Mouse (Mus musculus) retina, postnatal 1 day (tissue): Measurements from ENCODE around the gene Evi5.

ENCODE experiments used
- DNase-seq: peaks from one replicate; pipeline ENCODE4 v3.0.0-alpha.2; 2012

Evi5 gene

DNA sequence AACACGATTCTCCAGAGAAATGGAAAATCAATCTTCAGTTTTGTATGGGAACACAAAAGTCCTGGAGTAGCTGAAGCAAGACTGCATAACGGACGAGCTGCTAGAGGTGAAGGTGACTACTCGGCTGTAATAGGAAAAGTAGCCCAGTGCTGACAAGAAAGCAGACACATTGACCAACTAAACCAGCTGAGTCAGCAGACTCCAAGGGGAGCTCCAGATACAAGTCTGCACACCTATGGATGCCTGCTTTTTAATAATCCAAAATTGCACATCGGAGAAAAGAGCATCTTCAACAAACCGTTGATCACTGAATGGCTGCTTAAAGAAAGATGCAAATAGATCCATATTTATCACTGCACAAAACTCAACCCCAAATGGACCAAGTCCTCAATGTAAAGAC, 76.6 kb downstream of the Evi5 start:
- DNase-seq: no peak

DNA sequence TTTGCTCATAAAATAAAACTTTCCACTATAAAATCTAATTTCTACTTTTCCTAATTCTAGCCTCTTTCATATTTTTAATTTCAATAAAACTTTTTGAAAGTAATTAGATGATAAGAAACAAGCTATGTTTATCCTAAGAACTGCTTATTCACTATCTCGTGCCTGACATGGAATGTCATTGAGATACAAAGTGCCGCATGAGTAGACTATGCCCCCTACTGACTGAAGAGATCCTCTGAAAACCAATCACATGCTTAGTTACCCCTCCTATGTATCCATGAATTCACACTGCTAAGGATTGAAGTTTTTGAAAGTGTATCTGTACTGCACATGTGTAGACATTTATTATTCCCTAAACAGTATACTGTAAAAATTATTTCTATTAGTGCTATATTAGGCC, 81.0 kb downstream of the Evi5 start:
- peak; percentile 40 for DNase-seq

DNA sequence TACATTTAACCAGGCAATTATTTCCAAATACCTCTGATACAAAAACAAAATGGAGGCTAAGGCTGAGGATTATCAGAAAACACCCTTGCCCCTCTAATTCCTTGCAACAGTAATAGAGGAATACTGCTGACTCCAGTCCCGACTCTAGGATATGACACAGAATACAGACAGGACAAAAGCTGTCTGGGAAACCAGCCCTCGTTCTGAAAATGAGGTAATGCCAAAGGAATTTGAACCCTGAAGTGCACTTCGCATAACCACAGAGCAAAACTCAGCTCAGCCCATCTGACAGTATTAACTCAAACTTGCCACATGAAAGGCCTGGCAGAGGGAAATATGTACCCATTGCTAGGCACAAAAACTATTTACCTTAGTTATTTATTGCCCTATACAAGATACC, 81.6 kb downstream of the Evi5 start:
- peak; percentile 7 for DNase-seq

DNA sequence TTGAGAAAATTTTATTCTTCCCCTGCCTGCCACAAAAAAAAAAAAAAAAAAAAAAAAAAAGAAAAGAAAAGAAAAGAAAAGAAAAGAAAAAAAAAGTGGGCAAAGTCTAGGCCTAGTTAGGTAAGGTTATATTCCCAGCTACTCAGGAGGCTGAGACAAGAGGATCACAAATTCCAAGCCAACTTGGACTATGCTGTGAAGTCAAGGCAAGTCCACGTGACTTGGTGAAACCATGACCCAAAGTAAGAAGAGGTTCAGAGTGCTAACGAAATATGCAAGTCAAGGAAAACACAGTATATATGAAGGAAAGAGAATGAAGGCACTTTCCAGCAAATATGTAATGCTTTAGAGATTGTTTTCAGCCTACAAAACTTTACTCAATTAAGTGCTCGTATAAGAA, 82.4 kb downstream of the Evi5 start:
- DNase-seq: no peak

DNA sequence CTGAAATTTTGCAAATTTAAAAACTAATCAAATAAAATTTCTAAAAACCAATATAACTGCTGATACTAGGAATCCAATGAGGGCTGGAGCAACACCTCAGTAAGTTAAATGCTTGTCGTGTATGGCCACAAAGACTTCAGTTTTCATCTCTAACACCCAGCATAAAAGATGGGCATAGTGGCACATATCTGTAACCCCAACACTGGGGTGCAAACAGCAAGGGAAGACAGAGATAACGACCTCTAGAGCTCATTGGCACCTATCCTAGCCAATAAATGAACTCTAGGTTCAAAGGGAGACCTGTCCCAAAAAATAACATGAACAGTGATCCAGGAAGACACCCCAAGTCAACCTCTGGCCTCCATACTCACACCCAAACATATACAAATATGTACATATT, 82.9 kb downstream of the Evi5 start:
- DNase-seq: no peak

DNA sequence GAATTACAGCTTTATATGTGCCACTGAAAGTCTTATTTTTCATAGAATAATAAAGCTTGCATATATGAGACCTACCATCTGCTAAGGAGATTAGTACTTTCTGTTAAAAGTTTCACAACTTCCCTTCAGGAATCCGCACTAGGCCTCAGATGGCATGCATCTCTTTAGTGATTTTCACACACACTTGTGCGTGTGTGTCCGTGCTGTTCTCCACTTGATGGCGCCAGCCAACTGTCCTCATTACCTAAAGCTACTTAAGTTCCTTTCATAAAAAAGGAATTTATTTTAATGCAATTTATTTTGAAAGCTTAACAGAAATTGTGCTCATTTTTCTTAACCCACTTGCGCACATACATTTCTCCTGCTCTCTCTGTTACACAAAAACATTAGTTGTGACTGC, 85.4 kb downstream of the Evi5 start:
- no peak for DNase-seq

DNA sequence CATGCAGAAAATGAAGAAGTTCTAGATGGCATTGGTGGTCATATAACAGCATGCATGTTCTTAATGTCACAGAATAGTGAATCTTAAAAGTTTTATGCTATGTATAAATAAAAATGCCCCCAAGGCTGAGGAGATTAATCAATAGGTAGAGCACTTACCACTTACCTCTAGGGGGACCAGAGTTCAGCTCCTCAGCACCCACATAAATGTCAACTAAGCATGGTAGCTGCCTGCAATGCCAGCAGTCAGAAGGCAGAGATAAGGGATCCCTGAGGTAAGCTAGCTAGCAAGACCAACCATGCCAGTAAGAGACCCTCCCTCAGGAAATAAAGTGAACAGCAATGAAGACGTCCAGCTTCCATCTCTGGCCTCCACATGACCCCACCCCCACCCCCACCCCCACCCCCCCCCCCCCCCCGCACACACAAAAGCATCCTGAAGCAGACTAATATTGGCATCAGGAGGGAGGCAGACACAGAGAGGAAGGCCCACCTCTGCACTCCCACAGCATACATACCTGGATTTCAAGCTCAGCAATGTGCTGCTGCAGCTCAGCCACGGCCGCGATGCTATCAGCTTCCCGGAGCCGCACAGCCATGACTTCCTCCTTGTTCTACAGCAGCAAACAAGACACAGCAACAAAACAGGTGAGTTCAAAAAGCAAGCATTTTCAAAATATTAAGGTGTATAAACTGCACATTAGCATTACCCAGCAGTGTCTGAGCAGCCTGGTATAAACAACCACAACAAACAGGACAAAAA, 87.0 kb downstream of the Evi5 start:
- no peak for DNase-seq

DNA sequence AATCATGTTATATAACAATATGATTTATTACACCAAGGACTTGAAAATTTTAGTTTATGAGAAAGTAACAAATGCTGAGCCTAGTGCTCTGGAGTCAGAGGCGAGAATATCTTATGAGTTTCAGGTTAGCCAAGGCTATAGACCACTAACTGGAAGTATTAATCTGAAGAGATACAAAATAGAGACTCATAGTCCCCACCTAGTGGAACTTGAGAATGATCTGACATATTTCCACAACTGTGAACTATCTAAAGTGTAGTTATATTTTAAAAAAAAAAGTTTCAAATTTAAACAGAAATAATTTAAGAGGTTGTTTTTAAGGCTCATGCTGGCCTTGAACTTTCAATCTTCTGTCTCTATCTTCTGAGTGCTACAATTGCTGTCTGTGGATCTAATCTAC, 92.5 kb downstream of the Evi5 start:
- no peak for DNase-seq

DNA sequence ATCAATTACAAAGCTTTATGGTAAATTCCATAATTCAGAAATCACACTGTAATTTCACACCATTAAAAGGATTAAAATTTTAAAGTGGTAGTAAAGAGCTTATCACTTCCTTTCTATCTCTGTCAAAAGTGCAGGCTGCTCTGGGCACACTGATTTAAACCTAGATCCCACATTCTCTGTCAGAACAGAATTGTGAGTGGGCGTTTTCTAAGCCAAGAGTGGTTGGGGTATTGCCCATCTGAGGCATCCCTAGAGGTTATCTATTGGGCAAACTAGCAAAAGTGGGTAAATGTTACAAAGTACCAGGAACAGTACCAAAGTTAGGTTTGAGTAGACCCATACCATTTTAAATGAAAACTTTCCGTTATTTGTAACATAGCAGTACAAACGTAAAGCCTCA, 96.1 kb downstream of the Evi5 start:
- no peak for DNase-seq

DNA sequence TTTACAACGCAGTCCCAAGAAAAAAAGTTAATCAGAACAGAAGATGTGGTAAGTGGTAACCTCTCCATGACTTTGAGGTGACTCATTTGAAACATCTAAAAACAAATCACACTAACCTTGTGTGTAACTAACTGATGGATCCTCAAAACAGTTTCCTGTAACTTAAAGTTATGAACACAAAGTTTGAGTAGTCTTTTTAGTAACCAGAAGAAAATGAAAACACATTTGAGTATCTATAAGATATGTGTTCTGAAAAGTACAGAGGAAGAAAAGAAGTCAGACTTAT, 97.4 kb downstream of the Evi5 start:
- no peak for DNase-seq

DNA sequence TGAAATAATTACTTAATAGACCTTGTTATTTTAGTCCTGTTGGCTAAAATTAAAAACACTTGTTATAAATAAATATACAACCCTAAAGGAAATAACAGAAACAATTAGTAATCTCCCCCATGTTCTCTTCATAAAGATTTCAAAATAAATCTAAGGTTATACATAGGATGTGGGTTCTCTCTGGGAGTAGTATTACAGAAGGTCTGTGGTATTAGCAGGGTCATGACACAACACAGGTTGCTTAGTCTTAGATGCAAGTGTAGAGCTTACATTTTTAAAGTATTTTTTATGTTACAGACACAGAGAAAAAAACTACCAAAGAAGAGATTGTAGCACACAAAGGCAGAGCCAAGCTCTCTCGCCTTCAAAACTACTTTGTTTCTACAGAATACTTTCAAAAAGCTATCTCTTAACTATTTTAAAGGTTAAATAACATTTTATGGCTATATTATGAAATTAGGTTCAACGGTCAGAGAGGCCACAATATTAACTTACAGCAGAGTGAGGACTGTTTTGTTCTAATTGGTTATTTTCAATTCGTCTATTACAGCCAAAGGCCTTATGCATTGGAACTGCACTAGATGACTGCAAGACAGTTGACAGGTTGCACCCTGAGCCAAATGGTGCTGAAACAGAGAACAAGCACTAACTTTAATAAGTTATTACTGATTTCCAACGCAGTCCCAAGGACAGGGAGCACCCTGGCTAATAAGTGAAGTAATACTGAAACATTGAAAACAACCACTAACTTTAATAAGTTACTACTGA, 97.9 kb downstream of the Evi5 start:
- DNase-seq: no peak

DNA sequence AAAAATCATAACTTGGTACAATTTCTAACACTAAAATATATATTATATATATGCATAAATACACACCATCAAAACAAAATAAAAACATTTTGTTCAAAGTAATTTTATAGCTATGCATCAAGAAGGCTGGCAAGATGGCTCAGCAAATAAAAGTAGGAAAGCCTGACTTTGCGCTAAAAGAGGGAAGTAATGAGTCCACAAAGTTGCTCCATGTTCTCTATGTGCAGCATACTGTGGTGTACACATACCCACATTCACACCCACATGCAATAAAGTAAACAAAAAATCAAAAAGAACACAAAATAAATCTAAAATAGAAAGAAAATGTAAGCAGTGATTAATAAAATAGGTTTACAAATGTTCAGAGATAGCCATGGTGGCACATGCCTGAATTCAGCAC, 99.0 kb downstream of the Evi5 start:
- DNase-seq: no peak

DNA sequence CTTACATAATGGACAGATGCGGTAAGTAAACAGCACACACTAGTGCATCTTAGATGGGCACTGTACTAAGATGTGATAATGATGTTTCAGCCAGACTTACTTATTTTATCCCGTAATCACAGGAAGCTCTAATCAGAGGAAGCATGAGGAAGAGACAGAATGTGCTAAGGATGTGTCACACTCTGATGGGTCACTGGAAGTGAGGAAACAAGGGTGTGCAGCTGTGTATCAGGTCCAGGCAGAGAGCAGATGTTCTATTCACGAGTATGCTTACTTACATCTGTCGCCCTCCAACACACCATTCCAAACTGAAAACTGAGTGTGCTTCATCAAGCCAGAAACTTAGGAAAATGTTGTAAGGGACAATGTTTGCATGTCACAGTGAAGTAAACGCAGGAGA, 102.9 kb downstream of the Evi5 start:
- no peak for DNase-seq

DNA sequence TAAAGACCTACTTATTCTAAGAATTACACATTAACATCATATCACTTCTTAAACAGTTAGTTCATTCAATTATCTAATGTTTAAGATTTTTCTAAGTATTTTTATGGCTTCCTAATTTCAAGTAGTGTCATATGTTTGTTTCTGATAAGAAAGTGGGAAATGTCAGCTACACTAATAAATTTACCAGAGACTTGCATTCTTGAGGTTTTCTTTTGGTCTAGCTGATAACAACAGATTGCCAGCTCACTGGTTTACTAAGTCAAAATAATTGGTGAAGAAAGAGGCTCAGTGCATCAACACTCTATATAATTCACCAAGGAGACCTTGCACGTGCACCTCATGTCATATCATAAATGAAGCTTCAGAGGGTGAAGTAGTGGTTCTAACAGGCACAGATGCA, 106.7 kb downstream of the Evi5 start:
- no peak for DNase-seq

DNA sequence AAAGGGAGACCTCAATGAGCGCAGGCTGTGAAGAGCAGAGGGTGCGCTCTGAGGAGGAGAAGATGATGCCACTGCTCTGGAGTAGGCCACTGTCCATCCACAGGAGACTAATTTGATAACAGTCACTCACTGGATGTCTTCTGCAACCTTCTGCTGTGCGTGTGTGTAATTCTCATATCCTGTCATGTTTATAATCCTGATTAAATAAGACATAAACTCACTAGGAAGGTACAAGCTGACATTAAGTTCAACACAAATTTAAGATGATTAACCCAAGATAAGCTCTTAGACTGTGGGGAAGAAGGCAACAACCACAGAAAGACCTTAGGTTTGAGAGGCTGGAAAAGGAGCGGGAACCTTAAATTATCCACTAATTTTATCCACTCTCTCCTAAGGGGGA, 109.0 kb downstream of the Evi5 start:
- DNase-seq: peak; percentile 62

DNA sequence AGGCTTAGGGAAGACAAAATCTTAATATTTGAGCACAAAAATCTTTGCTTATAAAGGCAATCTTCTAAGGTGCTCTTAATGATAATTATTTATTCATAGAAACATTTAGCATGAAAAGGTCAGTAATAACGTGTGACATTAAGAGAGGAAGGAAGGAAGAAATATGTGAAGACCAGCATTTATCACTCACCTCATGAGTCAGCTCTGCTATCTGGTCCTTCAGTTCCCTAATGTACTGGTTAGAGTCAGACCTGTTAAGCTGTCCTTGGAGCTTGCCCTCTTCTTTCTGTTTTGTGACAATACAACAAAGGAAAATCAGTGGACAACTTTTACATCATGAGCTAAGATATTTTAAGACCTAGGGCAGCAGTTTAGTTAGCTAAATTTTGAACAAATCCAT, 110.4 kb downstream of the Evi5 start:
- no peak for DNase-seq

DNA sequence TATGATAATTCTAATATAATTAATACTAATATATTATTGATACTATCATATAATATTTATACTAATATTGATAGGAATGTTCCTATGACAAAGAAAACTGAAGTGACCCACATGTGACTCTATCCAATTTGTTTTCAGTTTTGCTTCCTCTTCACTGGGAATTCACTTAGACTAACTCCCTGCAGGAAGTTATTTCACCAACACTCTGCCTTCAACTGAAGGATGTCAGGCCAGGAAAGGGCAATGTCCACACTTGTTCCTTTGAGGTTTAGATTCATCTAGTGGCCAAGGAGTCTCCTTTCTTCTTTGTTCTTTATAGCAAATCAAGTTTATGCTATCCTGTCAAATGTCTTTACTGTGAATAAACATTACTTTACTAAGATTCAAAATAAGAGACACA, 111.2 kb downstream of the Evi5 start:
- no peak for DNase-seq

DNA sequence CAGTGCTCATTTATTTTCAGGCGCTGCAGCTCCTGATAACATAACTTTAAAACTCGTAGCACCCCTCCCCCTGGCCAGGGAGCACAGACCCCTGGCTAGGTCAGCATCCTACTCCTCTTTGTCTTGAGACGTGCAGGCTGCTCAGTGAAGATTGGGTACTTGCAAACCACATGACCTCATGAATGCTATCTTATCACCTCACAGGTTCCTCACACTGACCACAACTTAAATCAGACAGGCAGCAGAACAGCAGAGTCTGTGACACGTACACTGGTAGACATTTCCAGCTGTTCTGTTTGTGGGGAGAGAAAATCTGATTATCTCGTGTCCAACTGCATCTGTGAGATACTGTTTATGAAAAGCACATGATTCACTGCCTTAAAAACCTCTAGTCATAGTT, 115.8 kb downstream of the Evi5 start:
- DNase-seq: no peak

DNA sequence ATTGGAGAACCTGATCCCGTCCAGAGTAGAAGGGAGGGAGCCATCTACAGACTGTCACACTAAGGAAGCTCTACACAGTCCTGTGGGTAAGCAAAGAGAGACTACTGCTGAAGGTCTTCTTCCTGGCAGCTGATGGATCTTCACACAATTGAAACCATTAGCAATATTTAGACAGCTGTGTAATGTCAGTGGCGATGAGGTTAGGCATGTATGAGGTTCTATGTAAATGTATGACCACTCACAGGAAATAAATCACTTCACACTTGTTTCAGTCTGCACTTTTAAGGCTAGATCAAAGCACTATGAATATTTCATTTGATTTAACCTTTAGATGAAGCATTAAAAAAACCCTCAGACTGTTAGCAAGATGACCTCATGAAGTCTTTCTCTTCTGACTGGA, 118.8 kb downstream of the Evi5 start:
- no peak for DNase-seq

DNA sequence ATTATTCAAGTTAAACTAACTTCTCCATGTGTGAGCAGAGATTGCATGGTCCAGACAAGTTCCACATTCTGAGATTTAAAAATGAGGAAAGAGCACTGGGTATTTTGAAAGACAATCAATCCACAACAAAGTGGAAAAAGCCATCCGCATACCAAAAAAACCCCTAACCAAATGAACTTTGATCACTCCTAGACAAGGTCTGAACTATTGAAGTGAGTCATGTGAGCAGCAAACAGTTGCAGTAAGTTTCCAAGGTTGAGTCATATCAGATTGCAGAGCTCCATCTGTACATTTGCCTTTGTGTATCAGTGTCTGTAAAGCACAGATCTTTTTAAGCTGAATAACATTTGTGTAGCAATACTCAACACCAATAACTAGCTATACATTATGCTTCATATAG, 120.2 kb downstream of the Evi5 start:
- no peak for DNase-seq

DNA sequence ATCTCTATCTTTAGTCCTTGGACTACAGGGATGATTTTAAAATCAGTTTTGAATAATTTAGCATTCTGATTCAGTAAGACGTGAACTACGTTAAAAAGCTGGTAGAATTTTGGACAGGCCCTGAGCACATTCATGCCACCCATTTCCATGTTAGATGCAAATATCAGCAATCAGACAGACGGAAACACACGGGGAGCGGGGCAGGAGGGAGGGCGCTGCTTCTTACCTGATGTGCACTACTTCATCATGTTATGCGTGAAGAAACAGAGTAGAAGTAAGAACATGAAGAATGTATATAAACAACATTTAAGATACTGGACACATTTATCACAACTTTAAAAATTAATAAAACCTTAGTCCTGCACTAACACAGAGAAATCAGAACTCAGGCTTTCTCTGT, 121.3 kb downstream of the Evi5 start:
- no peak for DNase-seq

DNA sequence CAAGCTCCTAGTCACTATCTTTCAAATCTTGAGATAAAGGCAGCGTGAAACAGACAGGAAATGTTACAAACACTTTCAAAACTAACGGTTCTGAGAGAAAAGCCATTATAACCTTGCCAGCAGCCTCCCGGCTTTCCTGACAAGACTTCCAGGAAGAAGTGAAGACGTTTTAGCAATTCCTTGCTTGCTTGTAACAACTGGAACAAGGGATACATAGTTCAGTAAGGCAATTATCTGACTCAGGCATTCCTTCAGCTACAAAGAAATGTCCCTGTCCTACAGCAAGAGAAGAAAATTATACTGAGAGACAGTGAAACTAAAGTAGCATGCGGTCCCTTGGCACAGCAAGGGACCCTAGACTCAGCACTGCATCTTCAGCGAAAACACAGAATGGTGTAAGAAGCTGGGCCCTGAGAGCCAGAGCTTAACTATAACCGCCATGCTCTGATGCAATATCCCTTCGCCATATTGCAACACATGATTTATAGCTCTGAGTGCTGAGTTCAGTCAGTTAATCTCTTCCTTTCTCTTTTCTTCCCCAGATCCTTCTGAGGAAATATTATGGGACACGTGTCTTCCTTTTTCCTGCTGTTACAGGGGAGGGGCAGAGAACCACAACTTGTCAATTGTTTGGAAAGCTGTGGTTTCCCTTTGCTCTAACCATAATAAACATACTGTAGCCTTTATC, 125.5 kb downstream of the Evi5 start:
- no peak for DNase-seq

DNA sequence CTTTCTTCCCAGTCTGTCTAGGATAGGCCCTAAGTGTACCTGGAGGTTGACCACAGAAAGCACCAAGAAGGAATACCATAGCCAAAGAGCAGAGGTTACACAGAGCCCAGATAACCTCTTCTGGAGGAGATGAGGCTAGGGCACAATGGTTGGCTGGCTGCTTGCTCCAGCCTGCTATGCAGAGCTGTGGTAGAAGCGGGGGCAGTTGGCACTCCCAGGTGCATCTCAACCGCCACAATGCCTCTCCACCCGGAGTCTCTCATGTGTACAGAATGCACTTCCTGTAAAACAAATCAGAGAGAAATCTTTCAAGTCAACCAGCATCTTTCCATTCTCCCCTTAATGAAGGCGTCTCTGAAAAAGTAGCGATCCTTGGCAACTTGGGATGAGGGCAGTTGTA, 135.9 kb downstream of the Evi5 start:
- no peak for DNase-seq

DNA sequence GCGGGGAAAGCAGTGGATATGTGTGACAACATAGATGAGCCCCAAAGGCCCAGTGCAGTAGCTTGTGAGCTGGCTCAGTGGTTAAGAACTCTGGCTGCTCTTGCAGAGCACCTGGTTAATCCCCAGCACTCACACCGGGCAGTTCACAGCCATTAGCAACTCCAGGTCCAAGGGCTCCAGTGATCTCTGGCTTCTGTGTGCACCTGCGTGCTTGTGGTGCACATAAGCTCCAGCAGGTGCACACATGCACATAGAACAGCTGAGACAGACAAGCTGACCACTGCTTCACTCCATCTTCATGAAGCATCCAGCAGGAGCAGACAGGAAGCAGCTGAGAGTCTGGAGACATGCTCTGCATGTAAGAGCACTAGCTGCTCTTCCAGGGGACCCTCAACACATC, 136.6 kb downstream of the Evi5 start:
- DNase-seq: no peak

DNA sequence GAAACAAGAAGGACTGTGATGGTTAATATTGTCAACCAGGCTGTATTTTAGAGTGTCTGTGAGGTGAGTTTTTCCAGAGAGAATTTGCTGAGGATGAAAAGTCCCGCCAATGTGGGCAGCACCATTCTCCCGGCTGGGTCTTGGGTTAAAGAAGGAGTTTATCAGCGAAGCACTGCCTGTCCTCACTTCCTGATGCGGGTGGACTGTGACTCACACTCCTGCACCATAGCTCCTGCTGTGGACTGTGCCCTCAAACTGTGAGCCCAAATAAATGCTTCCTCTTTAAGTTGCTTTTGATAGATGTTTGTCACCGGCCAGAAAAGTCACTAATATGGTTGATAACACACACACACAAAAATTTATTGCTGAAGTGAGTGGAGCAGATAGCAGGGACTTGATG, 138.7 kb downstream of the Evi5 start:
- DNase-seq: no peak
